Mouse (Mus musculus): ENCODE results near the gene Fgf22.

Gene Fgf22

DNA sequence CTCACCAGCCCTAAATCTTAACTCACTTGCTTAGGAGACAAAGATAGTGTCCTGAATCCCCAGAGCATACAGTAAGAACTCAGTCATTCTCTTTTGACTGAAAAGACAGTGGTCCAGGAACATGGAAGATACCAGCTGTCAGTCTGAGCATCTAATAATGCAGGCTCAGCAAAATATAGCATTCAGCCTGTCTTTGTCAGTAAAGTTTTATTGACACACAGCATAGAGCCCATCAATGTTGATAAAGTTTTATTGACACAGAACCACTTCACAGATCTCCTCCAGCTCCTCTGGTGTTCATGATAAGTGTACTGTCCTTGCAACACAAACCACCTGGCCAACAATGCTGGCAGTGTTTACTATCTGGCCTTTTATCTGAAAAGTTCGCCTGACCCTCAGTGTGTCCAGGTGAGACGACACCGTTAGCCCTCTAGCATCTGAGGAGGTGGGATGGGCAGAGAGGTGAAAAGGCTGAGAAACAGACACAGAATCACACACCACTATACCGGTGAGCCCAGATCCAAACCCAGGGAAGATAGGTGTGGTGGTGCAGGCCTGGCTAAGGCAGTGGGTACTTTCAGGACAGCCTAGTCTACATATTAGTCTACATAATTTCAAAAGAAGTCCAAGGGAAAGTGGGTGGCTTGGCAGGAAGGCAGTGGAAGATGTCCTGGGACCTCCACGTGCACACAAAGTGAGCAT is 37.6 kb downstream of the Fgf22 start:
- WGBS, result 90% methylated on average over 5 of the region's 5 CpGs

DNA sequence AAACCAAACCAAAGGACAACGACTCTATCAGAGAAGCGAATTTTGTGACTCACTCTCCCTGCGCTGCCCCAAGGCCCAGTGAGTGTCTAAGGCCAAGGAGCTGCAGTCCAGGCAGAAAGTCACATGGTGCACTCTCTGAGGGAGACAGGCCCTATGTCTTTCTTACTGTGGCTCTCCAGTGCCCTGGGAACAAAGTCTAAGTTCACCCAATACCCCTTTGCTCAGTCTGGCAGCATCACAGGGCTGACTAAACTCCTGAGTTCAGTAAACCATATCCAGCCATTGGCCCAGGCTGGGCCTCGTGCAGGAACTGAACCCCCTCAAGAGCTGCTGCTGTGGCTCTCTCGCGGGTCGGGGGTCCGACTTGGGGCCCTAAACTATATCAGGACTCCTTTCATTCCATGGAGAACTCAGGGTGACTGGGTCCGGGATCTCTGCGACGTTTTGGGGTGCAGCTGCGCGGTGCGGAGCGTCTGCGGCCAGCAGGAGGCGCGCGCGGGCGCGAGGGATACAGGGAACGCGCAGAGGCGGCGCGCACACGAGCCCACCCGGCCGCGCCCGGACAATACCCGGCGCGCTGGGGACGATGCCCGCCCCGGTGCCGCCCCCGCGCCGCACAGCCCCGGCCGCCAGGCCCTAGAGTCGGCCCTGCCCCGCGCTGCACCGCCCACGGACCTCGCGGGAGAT is 38.3 kb downstream of the Fgf22 start, which contains the start of gene Palm:
Gene Palm (plus strand): TSS at position 522 of the 687 bp plus-strand sequence.
- 5% methylated on average over 51 of the region's 51 CpGs for WGBS

DNA sequence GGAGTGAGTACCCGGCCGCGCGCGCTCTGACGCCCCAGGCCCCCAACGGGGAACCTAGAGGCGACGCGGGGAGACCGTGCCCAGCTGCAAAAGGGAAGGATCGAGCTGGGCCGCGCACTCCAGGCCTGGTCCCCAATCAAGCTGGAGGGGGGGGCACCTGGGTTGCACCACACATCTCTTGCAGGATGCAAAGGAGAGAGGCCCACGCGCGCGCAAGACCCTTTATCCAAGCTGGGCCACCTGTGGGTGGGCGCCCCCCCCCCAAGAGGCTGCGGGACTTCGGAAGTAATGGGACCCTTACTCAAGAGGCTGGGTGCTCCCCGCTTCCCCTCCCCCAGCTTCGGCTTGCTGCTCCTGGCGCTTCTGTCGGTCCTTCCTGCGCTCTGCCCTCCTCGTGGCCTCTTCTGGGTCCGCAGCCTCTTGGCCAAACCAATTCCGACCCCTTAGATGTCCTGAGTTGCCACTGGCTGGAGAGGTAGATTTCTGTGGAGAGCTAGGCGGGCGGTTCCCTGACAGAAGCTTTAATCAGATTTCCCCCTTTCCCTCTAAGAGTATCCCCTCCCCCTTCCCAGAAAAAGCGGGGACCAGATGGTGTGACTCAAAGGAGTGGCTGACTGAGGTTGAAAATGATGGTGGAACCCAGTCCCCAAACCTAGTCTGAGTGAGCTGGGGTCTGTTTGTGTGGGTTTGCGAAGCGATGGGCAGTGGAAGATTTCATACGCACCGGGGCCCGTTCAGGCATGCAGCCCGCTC is 39.0 kb downstream of the Fgf22 start:
- 5% methylated on average over 37 of the region's 38 CpGs for WGBS

DNA sequence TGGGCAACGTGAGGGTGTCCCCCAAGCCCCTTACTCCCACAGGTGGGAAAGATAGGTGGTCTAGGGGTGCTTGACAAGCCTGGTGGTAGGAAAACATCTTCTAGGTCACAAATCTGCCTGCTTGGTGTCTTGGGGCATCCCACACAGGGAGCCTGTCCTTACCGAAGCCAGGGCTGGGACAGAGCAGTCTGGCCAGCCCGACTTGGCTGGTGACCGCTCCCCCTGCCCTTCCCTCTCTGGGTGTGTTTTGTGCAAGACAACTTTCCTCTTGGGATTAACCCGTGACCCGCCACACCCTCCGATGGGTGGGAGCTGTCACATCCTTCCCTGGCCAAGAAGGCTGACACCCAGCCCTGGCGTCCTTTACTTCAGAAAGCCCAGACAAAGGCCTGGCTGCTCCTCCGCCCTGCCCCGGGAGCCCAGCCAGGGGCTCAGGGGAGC is 39.6 kb downstream of the Fgf22 start:
- WGBS, result 11% methylated on average over 10 of the region's 10 CpGs

DNA sequence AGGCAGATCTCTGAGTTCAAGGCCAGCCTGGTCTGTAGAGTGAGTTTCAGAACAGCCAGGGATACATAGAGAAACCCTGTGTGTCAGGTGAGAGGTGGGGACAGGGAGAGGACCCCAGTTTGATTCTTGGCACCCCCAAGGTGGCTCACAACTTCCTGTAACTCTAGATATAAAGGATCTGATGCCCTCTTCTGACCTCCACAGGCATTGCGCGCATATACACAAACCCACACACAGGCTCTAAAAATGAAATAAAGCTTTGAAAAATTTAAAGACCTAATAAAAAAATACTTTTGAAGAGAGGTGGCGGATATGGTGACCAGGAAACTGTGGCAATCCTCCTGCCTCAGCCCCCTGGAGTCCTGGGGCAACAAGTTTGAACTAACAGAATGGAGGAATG is 41.0 kb downstream of the Fgf22 start:
- 79% methylated on average over 3 of the region's 3 CpGs for WGBS

DNA sequence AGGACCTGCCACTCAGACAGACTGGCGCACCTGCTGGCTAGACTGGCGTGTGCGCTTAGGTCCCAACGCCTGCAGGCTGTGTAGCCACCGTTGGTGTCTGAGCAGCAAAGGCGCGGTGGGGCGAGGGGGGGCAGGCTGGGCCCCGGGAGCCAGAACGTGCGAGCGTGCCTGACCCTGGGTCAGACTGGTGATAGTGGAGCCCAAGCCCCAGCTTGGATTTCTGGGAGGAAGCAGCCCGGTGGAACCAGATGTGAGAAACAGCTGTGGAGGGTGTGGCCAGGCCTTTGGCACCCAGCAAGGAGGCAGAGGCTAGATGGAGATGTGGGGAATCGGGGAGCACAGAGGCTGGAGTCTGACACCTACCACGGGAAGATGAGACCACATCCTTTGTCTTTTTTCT is 42.5 kb downstream of the Fgf22 start:
- WGBS, result 46% methylated on average over 15 of the region's 15 CpGs

DNA sequence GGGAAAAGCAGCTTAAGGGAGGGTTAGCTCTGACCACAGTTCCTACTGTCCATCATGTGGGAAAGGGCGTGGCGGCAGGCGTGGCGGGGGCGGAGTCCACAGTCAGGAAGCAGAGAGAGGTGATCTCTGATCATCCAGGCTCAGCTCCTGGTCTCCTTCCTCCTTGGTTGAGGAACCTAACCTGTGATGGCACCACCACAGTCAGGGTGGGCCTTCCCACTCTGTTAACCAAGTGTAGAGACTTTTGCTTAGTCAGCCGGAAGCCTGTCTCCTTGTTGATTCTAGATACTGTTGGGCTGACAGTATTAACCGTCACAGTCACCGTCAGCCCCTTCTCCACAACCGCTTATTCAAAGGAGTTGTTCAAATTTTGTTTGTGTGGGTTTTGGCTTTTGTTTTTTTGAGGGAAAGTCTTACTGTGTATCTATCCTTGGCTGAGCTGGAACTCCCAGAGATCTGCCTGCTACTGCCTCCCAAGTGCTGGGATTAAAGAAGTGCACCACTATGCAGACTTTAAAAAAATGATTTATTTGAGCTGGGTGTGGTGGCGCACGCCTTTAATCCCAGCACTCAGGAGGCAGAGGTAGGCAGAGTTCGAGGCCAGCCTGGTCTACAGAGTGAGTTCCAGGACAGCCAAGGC is 43.5 kb downstream of the Fgf22 start:
- 86% methylated on average over 12 of the region's 12 CpGs for WGBS

DNA sequence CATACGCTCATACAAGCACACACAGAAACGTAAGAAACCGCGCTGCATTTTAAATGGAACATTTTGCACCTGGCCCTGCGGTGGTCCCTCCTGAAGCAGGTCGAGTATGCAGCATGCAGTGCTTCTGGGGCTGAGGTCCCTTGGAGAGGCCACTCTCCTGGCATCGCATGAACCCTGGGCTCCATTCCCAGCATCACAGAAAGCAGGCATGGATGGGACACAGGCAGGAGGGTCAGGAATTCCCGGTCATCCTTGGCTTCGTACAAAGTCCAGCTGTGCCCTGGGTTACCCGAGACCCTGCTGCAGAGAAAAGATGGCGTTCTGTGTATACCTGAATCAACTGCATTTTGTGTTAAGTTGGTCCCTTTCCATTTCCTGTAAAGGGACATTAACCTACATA is 45.6 kb downstream of the Fgf22 start:
- WGBS, result 47% methylated on average over 11 of the region's 11 CpGs

DNA sequence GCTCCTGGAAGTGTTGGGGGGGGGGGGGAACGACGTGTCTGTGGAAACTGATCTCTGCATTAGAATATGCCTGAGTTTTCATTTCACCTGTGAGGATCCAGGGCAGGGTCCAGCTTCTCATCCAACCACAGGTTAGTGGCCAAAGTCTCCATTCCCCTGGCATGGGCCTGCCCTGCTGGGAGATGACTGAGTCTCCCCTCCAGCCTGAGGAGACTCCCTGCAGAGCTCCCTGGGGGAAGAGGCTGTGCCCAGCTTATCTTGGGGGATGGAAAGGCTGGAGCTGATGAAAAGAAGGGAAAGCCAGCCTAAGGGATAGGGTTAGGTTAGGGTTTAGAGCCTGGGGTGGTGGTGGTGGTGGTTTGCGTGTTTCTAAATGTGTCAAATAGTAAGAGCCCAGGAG is 47.0 kb downstream of the Fgf22 start:
- 31% methylated on average over 3 of the region's 3 CpGs for WGBS

DNA sequence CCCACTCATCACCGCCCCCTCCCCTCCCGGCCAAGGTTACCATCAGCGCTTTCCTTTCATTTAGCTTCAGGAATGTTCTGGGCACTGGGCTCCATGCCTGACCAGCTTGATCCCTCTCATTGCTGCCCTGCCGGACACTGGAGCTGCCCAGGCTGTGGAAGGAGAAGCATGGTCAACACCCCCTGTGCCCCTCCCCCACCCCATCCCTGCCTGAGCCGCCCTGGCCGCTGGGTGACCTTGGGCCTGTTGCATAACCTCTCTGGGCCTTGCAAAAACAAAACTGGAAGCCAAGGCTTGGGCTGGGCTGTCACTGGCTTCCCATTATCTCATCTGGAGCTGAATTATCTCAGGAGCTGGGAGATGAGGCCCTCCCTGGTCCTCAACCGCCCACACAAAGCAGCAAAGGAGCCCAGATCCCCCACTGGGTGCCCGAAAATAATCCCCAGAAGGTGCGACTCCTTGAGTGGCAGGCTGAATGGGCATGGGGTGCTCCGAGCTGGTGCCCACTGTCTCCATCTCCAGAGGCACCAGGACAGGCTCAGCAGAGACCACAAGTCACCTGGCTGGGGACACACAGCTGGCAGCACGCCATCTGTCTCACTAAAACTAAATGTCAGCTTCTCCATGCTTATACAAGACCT is 47.6 kb downstream of the Fgf22 start:
- WGBS, result 29% methylated on average over 11 of the region's 11 CpGs

DNA sequence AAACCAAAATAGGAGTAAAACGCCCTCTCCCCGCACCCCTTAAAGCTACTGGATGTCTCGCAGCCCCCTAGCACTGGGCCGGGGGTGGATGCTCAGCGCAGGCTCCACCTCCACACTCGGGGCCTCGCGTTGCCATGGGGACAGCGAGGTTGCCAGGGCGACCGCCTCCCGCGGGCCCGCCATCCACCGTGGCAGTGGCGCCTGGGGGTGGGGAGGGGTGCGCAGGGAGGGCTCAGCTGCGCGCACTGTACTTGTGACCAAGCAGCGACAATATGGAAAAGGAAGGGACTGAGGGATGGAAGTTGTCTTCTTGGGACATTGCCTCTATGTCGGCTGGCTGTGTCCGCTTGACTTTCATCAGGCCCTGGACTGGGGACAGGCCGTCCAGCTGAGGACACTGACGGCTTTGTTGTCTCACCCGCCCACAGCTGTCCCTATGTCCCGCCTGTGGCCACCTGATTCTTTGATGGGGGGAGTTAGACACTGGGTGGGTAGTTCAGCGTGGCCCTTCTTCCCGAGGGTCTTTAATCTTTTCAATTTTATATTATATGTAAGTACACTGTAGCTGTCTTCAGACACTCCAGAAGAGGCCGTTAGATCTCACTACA is 48.9 kb downstream of the Fgf22 start:
- 12% methylated on average over 29 of the region's 29 CpGs for WGBS

DNA sequence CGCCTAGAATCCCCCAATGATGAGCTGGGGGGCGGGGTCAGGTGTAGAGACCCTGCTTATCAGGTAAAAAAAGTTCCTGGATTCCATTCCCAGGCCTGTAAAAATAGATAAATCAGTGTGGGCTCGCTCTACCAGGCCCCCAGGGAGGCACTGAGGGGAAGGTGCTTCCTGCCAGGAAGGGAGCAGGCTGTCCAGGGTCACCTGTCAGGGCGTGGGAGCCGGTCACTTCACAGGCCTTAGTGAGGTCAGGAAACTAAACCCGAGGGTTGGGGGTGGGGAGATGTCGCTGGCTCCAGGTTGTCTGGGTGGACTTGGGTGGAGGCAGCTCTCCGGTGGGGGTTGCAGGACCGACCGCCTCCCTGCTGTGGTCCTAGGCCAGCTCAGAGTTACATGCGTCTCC is 50.8 kb downstream of the Fgf22 start:
- WGBS, result 61% methylated on average over 11 of the region's 11 CpGs

DNA sequence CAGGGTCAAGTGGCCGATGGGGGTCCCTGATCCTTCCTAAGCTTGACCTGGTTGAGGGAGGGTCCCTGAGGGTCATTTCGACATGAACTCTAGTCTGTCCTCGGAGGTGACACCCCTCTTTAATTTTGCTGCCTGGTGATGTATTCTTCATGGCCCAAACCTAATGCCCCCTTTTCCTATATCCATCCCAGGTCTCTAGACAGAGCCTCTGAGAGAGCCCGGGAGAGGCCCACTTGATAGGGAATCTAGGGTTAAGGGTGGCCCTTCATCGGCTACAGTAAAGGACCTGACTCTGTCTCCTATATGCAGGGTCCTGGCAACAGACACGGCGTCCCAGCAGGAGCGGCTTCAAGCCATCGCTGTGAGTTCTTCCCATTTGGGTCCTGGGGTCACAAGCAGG is 51.5 kb downstream of the Fgf22 start:
- WGBS, result 87% methylated on average over 9 of the region's 9 CpGs

DNA sequence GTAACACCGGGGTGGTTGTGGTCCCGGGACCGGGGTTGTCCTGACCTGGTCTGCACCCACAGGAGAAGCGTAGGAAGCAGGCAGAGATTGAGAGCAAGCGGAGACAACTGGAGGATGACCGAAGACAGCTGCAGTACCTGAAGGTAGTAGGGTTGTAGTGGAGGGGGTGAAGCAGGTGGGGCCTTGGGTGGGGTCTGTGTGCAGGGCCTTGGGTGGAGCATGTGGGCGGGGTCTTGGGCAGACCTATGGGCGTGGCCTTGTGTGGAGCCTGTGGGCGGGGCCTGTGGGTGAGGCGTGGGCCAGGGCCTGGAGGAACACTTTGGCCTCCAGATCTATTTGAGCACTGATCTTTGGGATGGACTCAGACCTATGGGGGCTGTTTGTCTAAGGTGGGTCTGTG is 52.1 kb downstream of the Fgf22 start:
- WGBS, result 79% methylated on average over 10 of the region's 10 CpGs

DNA sequence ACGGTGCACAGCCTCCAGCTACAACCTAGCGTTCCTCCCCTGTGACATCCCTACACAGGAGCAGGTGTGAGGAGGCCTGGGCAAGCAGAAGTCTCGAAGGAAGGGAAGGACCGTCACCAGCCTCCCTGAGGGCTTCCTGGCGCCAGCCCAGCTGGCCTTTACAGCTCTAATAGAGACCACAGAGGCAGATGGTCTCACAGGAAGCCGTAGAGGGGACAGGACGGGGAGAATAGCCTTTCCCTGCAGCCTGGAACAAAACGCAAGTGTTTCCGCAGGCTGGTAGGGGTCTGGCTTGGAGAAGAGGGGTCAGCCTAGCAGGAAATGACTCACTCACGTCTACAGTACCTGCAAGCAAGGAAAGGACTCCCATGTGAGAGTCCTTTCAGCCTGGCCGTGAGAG is 53.0 kb downstream of the Fgf22 start:
- WGBS, result 63% methylated on average over 11 of the region's 11 CpGs
